Mouse (Mus musculus): ENCODE measurements at regions not wholly inside any gene's neighbourhood (a gene's known extent, or its start where the extent isn't known, plus 50 kb on each side); places are given as distances from the start of the nearest gene placed in this dataset.

DNA sequence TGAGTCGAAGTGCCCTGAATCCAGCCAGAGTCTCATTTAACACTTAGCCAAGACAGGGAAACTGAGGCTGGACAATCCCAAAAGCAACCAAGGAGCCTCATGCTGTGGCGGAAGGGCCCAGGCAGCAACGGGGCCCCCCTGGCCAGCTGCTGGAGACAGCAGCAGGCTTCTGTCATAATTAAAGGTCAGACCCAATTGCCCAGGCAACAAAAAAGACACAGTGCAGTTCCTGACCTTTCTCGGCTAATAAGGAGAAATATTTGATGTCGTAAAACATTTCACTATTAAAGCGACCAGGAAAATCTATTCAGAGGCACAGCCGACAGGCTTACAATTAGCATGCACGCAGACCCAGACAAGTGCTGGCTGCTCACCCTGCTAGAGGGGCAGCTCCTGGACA lies 318.8 kb upstream of the Rtl1 start:
- WGBS = 83% methylated on average over 8 of the region's 8 CpGs
- DNase-seq (ENCODE audit: low read depth in 1 of 2, low spot score in 2 of 2) = no peak

DNA sequence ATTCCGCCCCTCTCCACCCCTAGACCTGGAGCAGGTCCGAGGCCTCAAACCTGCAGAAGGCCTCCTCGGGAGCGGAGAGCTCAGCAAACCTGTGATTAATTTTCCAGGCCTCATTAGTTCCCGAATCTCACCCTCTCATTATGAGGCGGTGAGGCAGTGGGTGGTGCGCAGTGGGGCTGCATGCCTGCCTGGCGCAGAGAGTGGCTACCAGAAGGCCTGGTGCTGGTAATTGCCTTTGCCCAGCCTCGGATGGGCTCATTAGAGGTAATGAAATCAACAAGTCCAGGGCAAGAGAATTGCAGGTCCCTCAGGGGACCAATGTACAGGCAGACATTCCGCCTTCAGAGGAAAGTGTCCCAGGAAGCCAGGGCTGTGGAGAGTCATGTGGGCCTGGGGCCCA lies 322.0 kb upstream of the Rtl1 start:
- Histone ChIP-seq H3K4me1 (ENCODE audit: control insufficient read depth, insufficient read depth, insufficient read length) (no peaks in the 10 kb centered on the region), H3K27ac (ENCODE audit: insufficient read depth, low read length) (no peak overlapping the region), H3K27me3 (ENCODE audit: control insufficient read depth, insufficient read depth, low read length) (no peaks in the 10 kb centered on the region), H3K36me3 (ENCODE audit: control insufficient read depth, insufficient read depth, low read length) (no peaks in the 10 kb centered on the region), H3K4me3 (ENCODE audit: extremely low read depth, insufficient read depth, insufficient read length) (no peak overlapping the region)
- peak in 1 of 2 experiments; percentile 2 for DNase-seq (ENCODE audit: low read depth in 1 of 2, low spot score in 2 of 2)
- no peak for TF ChIP-seq POLR2A (IDR thresholded peaks at IDR 0.05; ENCODE audit: low read depth, low read length)
- no peak for TF ChIP-seq CTCF (IDR thresholded peaks at IDR 0.05; ENCODE audit: extremely low read depth, insufficient read depth, insufficient read length, insufficient replicate concordance)
- 87% methylated on average over 10 of the region's 10 CpGs for WGBS

More for the DNA sequence above, 318.8 kb upstream of the Rtl1 start:
- Histone ChIP-seq H3K4me1 (ENCODE audit: control insufficient read depth, insufficient read depth, insufficient read length) (no peaks in the 10 kb centered on the region), H3K36me3 (ENCODE audit: control insufficient read depth, insufficient read depth, low read length) (no peaks in the 10 kb centered on the region), H3K27me3 (ENCODE audit: control insufficient read depth, insufficient read depth, low read length) (no peaks in the 10 kb centered on the region), H3K4me3 (ENCODE audit: extremely low read depth, insufficient read depth, insufficient read length) (no peak overlapping the region), H3K27ac (ENCODE audit: insufficient read depth, low read length) (no peak overlapping the region)
- TF ChIP-seq CTCF (IDR thresholded peaks at IDR 0.05; ENCODE audit: extremely low read depth, insufficient read depth, insufficient read length, insufficient replicate concordance) = no peak
- no peak for TF ChIP-seq POLR2A (IDR thresholded peaks at IDR 0.05; ENCODE audit: low read depth, low read length)

DNA sequence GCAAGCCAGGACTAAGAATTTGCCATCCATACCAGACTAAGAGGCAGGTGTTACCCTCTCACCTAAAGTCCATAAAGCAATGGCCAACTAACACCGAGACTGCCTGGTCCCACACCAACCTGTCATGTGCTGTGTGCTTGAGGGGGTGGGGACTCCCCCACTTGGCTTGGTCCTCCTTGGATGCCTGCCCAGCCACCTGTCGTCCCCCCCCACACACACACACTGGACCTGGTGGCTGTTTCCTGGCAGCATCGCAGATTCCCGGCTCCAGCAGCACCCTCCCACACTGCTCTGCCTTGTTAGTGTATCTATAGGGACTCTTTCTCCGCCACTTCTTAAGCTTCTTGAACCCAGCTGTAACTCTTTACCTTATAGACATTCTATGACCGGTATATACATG lies 325.7 kb upstream of the Rtl1 start:
- H3K27ac ChIP-seq (ENCODE audit: insufficient read depth, low read length) = no peak overlapping the region
- 49% methylated on average over 6 of the region's 6 CpGs for WGBS
- no peaks in the 10 kb centered on the region for H3K4me1 ChIP-seq (ENCODE audit: control insufficient read depth, insufficient read depth, insufficient read length)
- H3K36me3 ChIP-seq (ENCODE audit: control insufficient read depth, insufficient read depth, low read length) = no peaks in the 10 kb centered on the region
- DNase-seq (ENCODE audit: low read depth in 1 of 2, low spot score in 2 of 2) = peak in 1 of 2 experiments; percentile 0
- no peak overlapping the region for H3K4me3 ChIP-seq (ENCODE audit: extremely low read depth, insufficient read depth, insufficient read length)
- H3K27me3 ChIP-seq (ENCODE audit: control insufficient read depth, insufficient read depth, low read length) = no peaks in the 10 kb centered on the region
- TF ChIP-seq CTCF (IDR thresholded peaks at IDR 0.05; ENCODE audit: extremely low read depth, insufficient read depth, insufficient read length, insufficient replicate concordance) (no peak), POLR2A (IDR thresholded peaks at IDR 0.05; ENCODE audit: low read depth, low read length) (no peak)

DNA sequence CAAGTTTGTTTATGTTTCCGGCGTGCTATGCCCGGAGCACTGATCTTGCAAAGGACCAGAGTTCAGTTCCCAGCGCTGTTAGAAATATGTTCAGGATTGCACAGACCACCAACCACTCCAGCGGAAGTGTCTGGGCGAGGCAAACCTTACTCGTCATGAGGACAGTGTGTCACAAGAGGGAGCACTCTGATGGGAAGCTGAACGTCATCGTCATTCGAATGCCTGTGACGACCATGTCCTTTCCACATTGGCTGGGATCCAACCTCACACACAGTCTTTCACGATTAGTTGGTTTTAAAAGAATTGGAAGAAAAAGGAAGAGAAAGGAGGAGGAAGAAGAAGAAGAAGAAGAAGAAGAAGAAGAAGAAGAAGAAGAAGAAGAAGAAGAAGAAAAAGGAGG lies 326.5 kb upstream of the Rtl1 start:
- no peaks in the 10 kb centered on the region for H3K36me3 ChIP-seq (ENCODE audit: control insufficient read depth, insufficient read depth, low read length)
- no peak overlapping the region for H3K27ac ChIP-seq (ENCODE audit: insufficient read depth, low read length)
- no peaks in the 10 kb centered on the region for H3K27me3 ChIP-seq (ENCODE audit: control insufficient read depth, insufficient read depth, low read length)
- DNase-seq (ENCODE audit: low read depth in 1 of 2, low spot score in 2 of 2) = peak in 1 of 2 experiments; percentile 0
- TF ChIP-seq POLR2A (IDR thresholded peaks at IDR 0.05; ENCODE audit: low read depth, low read length) = no peak
- TF ChIP-seq CTCF (IDR thresholded peaks at IDR 0.05; ENCODE audit: extremely low read depth, insufficient read depth, insufficient read length, insufficient replicate concordance) = no peak
- H3K4me1 ChIP-seq (ENCODE audit: control insufficient read depth, insufficient read depth, insufficient read length) = no peaks in the 10 kb centered on the region
- WGBS = 50% methylated on average over 12 of the region's 12 CpGs
- no peak overlapping the region for H3K4me3 ChIP-seq (ENCODE audit: extremely low read depth, insufficient read depth, insufficient read length)

DNA sequence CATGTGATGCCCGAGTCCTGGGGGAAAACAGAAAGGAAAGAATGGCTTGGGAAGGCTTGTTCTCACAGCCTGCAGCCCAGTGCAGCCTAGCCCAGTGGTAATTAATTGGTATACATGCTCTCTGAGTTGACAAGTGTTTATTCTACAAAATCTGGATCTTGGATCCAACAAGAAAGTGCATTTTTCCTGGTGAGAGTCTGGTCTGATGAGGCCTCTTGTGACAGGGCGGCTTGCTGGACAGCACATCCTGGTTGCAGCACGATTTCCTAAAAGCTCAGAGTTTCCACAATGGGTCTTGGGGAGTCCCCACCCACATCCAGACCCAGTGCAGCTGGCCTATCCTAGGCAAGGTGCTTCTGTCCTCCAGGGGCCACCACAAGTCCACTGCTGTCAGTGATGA lies 332.7 kb upstream of the Dio3 start:
- Histone ChIP-seq H3K4me3 (ENCODE audit: extremely low read depth, insufficient read depth, insufficient read length) (no peak overlapping the region), H3K36me3 (ENCODE audit: control insufficient read depth, insufficient read depth, low read length) (no peaks in the 10 kb centered on the region), H3K27ac (ENCODE audit: insufficient read depth, low read length) (no peak overlapping the region), H3K4me1 (ENCODE audit: control insufficient read depth, insufficient read depth, insufficient read length) (no peaks in the 10 kb centered on the region), H3K27me3 (ENCODE audit: control insufficient read depth, insufficient read depth, low read length) (no peaks in the 10 kb centered on the region)
- TF ChIP-seq POLR2A (IDR thresholded peaks at IDR 0.05; ENCODE audit: low read depth, low read length) (no peak), CTCF (IDR thresholded peaks at IDR 0.05; ENCODE audit: extremely low read depth, insufficient read depth, insufficient read length, insufficient replicate concordance) (no peak)
- 82% methylated on average over 3 of the region's 3 CpGs for WGBS
- no peak for DNase-seq (ENCODE audit: low read depth in 1 of 2, low spot score in 2 of 2)

DNA sequence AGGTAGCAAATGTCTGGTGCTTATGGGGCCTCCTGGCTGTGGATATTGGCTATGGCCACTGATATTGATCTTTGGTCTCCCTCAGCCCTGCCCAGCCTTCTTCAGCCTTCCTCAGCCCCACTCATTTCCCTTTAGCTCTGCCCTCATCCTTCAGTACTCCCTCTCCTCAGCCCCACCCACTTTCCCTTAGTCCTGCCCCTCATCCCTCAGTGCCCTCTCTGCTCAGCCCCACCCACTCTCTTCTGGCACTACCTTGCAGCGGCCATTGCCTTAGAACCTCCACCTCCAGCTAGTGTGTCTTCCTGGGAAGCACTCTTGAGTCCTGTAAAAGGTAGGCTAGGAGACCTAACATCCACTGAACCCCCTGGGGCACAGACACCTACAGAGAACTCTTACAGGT lies 331.9 kb upstream of the Dio3 start:
- no peak for DNase-seq (ENCODE audit: low read depth in 1 of 2, low spot score in 2 of 2)
- no peaks in the 10 kb centered on the region for H3K27me3 ChIP-seq (ENCODE audit: control insufficient read depth, insufficient read depth, low read length)
- H3K4me3 ChIP-seq (ENCODE audit: extremely low read depth, insufficient read depth, insufficient read length) = no peak overlapping the region
- TF ChIP-seq CTCF (IDR thresholded peaks at IDR 0.05; ENCODE audit: extremely low read depth, insufficient read depth, insufficient read length, insufficient replicate concordance) = no peak
- no peak for TF ChIP-seq POLR2A (IDR thresholded peaks at IDR 0.05; ENCODE audit: low read depth, low read length)
- no peaks in the 10 kb centered on the region for H3K4me1 ChIP-seq (ENCODE audit: control insufficient read depth, insufficient read depth, insufficient read length)
- H3K36me3 ChIP-seq (ENCODE audit: control insufficient read depth, insufficient read depth, low read length) = no peaks in the 10 kb centered on the region
- H3K27ac ChIP-seq (ENCODE audit: insufficient read depth, low read length) = no peak overlapping the region
- WGBS = 90% methylated on average over 1 of the region's 1 CpGs

DNA sequence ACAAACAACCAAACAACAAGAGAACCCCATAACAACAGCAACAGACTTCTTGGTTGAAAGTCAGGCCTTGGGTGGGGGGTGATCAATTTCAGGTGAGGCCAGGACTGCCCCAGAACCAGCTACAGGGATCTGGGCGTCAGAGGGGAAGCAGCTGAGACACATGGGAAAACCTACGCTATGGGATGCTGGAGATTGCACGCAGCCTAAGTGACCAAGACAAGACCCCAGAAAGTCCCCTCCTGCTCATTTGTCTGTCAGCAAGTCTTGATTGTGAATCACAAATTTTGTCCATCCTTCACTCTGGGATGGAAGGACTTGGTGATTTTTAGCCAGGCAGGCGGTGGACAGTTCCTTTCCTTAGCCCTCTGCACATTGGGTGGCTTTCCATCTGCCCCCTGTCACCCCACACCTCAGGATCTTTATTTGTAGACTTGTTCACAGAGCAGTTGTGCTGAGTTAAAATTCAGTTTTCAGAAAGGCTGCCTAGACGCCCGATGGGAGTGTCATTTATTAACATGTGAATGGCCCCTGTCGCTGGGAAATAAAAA lies 330.9 kb upstream of the Dio3 start:
- no peak overlapping the region for H3K27ac ChIP-seq (ENCODE audit: insufficient read depth, low read length)
- H3K36me3 ChIP-seq (ENCODE audit: control insufficient read depth, insufficient read depth, low read length) = no peaks in the 10 kb centered on the region
- H3K4me1 ChIP-seq (ENCODE audit: control insufficient read depth, insufficient read depth, insufficient read length) = no peaks in the 10 kb centered on the region
- 81% methylated on average over 7 of the region's 7 CpGs for WGBS
- no peaks in the 10 kb centered on the region for H3K27me3 ChIP-seq (ENCODE audit: control insufficient read depth, insufficient read depth, low read length)
- no peak for TF ChIP-seq CTCF (IDR thresholded peaks at IDR 0.05; ENCODE audit: extremely low read depth, insufficient read depth, insufficient read length, insufficient replicate concordance)
- TF ChIP-seq POLR2A (IDR thresholded peaks at IDR 0.05; ENCODE audit: low read depth, low read length) = no peak
- no peak overlapping the region for H3K4me3 ChIP-seq (ENCODE audit: extremely low read depth, insufficient read depth, insufficient read length)
- no peak for DNase-seq (ENCODE audit: low read depth in 1 of 2, low spot score in 2 of 2)
